Mouse (Mus musculus): ENCODE measurements around the gene 1810030O07Rik.

- TF ChIP-seq CTCF (IDR thresholded peaks at IDR 0.05; ENCODE audit: control insufficient read depth, insufficient read depth, insufficient read length), result no peak
- TF ChIP-seq MAX (IDR thresholded peaks at IDR 0.05), result no peak
- no peak for TF ChIP-seq CEBPB (IDR thresholded peaks at IDR 0.05; ENCODE audit: low read depth)
- no peak for TF ChIP-seq USF1 (IDR thresholded peaks at IDR 0.05; ENCODE audit: low read depth)
- no peak for TF ChIP-seq MYOD1 (IDR thresholded peaks at IDR 0.05; ENCODE audit: control insufficient read depth, insufficient read length, low read depth)
Measured at GRCm38 (mm10) chrX:12645531-12646304, 27.8 kb downstream of the 1810030O07Rik start.
